Mouse (Mus musculus) liver, adult 10 weeks (tissue): ENCODE data around the gene Nudt16. TPM values are rescaled to one million over a fixed set of nuclear protein-coding genes. Genes with fewer than 3 reads are reported as not detected.

ENCODE experiments used
- polyA plus RNA-seq: library from polyadenylated mRNA; stranded (reverse); fragments of 350-450 nt; fragmentation: Illumina TruSeq; extraction: RNeasy Lipid Tissue Mini Kit (QIAGEN cat#74804); gene quantifications from one replicate; pipeline ENCODE4 v1.2.3, GENCODE M21; 2014; ENCODE audit warnings: low read depth, low replicate concordance

Gene Nudt16
- 12.1 TPM for polyA plus RNA-seq

DNA sequence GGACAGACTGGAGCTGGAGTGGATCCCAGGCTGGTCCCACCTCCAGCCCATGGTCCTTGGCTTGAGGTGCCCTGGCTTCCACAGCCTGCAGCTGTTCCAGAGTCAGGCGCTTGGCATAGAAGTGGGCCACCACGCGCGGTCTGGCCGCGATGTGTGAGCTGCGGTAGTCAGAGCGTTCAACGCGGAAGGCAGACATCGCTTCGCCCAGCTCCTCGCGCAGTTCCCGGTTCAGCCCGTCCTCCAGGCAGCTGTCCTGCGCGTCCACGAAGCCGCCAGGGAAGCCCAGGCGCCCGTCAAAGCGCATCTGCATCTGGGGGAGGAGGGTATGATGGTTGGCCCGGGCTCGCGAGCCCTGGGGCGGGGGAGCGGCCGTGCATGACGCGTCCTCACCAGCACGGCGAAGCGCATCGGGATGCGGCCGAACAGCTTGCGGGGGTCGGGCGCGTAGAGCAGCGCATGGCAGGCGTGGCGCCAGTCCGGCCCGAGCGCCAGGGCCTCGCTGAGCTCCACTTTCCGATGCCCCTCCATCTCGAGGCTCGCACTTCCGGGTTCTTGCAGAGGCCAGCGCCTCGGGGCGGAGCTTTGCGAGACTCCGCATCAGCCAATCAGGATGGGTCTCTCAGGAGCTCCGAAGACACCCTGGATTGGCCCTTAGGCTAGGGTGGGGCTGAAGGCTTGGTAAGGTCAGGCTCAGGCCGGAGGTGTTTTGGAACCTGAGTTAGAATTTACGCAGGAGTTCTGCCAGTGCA, at the start of gene Nudt16:
Gene Nudt16 (minus strand): TSS at position 572 of the 749 bp plus-strand sequence.

GRCm38 (mm10) chr9:105144992-105145391, 13.4 kb upstream of the Nudt16 start, which contains the start of gene 1700080E11Rik:
TSS of gene 1700080E11Rik (minus strand) at chr9:105145092.

Other genes with a start within 250 kb of the Nudt16 start
- 42.1 TPM for gene Mrpl3, start 78.6 kb downstream of the Nudt16 start, polyA plus RNA-seq
- gene 1700080E11Rik, start 13.3 kb upstream of the Nudt16 start, polyA plus RNA-seq = not detected